Mouse (Mus musculus) retina, postnatal 1 day (tissue): Measurements from ENCODE around the gene Tesk2.
"Not testable (repeated sequence)": the region's sequence is repeated elsewhere in the genome, so short reads cannot be mapped to it uniquely, and the experiment has no call there.

Source experiments
- DNase-seq: peaks from one replicate; pipeline ENCODE4 v3.0.0-alpha.2; 2012

The Tesk2 gene

GRCm38 (mm10) chr4:116794273-116794672 lies 73.5 kb downstream of the Tesk2 start:
- DNase-seq, result peak; percentile 20

- no peak for DNase-seq
Observed at GRCm38 (mm10) chr4:116796442-116797110, 75.8 kb downstream of the Tesk2 start.

GRCm38 (mm10) chr4:116799901-116800300 lies 79.2 kb downstream of the Tesk2 start:
- peak; percentile 61 for DNase-seq

DNA sequence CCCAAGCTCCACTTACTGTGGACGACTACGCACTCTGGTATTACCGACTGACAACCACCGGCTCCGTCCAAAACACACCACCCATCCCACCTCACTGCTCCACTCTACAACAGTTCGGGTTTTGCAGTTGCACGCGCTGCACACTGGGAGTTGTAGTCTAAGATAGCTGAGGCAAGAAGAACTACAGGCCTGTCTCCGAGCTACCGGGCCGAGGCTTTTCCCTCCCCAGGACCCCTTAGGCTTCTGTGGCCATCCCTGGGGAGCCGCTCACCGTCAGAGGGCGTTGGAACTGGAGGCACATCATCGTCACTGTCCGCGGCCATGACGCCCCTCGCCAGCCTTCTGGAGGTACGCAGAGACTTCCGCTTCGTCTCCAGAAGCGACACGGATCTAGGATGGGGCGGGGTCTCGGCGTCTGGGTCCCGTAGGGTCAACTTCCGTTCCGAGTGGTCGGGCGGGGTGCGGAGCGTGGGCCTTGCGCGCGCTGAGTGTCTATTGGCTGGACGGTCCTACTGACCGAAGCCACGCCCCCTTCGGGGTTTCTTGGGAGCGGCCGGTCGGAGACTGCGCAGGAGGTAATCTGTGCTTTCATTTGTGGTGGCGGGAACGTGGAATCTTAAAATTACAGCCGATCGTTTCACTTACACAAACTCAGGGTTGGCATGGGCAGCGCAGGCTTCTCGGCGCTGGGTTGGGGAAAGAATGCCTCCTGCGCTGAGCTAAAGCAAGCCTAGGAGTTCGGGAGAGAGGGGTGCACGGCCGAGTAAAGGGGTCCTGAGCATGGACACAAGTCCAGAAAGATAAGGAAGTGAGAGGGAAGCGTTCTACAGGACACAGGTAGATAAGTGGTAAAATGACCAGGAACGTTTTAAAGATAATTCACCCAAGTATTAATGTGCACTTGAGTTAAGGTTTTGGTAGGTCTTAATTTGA lies 86.7 kb downstream of the Tesk2 start, which contains the start of the genes Toe1 and Mutyh:
Gene Toe1, minus strand, starts transcription at position 444 of the 933 bp plus-strand sequence.
Gene Mutyh, plus strand, starts transcription at position 527 of the 933 bp plus-strand sequence.
- peak; percentile 99 for DNase-seq

GRCm38 (mm10) chr4:116811012-116811411 lies 90.3 kb downstream of the Tesk2 start:
- no peak for DNase-seq

DNA sequence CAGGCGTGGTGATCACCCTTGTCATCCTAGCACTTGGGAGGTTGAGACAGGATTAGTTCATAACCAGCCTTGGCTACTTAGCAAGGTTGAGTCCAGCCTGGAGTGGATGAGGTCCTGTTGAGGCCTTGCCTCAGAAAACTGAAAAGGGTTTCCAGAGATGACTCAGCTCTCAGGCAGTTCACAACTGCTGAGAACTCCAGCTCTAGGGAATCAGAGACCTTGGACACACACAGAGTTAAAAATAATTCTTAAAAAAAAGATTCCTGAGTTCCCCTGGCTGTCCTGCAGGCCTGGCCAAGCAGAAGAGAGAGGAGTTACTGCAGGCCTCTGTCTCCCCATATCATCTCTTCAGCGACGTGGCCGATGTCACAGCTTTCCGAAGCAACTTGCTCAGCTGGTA lies 94.5 kb downstream of the Tesk2 start:
- no peak for DNase-seq

- DNase-seq, result no peak
Observed at GRCm38 (mm10) chr4:116817486-116817885, 96.7 kb downstream of the Tesk2 start.

DNA sequence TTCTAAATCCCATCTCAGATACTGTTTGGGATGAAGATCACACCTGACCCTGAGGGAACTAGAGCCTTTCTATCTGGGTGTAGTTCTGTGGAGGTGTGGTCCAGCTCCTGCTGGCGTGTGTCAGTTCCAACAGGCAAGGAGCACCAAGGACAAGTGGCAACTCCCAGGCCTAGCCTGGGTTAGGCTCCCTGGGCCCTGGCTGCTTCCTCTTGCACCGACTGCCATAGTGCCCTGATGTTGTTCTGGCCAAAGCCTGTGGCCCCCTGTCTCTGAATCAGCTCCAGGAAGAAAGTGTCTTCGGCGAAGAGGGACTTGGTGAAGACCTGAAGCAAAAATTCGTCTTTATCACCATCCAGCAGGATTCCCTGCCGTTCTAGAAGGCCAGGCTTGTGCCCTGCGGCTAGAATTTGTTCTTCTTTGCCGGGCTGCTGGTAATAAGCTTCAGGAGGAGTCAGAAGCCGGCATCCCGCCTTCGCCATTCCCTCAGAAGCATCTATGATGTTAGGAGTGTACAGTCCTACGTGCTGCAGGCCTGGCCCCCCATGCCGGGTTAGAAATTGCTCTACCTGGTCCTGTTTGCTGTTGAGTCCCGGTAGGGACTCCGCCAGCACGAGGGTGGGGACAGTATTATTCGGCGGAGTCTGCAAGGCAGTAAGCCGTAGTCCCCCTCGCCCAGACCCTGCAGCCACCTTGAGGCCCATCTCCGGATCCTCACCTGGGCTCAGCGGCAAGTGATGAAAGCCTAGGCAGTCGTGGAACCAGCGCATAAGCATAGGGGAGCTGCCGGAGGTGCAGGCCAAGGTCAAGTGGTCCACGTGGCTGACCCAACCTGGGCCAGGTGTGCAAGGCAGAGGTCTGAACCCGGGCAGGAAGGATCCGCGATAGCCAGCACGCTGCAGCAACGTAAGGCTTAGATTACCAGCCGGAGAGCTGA lies 99.5 kb downstream of the Tesk2 start:
- DNase-seq, result no peak

DNA sequence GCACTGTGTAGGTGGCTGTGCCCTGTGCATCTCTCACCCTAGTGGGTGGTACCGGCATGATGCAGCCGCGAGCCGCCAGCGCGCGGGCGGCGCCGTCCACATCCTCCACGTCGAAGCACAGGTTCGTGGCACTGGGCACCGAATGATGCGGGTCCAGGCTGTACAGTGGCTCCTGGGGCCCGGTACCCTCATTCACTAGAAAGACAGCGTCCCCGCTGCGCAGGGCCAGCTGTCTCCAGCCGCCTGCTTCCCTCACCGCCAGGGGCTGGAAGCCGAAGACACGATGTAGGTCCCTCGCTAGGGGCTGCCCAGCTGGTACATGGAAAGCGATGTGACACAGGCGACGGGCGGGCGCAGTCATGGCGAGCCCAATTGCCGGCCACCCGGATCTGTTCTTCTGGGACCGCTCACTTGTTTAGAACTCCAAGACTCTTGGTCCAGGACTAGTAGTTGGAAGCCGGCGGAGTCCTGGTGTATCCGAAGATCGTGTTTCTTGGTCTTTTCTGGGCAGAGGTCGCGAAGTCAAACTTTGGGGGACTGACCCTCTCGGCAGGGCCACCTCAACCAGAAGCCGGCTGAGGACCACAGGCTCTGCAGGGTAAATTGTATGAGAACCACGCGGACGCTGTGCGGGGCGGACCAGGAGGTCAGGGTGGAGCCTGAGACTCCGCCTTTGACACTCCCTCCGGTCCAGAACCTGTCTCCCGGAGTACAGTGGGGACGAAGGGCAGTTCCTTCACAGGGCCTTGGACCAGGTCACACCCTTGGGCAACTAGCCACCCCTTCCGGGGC lies 100.3 kb downstream of the Tesk2 start:
- peak; percentile 82 for DNase-seq

- DNase-seq, result no peak
Observed at GRCm38 (mm10) chr4:116821694-116822016, 100.9 kb downstream of the Tesk2 start, which contains the start of gene Hpdl. TSS of gene Hpdl (minus strand) at chr4:116821707.

DNA sequence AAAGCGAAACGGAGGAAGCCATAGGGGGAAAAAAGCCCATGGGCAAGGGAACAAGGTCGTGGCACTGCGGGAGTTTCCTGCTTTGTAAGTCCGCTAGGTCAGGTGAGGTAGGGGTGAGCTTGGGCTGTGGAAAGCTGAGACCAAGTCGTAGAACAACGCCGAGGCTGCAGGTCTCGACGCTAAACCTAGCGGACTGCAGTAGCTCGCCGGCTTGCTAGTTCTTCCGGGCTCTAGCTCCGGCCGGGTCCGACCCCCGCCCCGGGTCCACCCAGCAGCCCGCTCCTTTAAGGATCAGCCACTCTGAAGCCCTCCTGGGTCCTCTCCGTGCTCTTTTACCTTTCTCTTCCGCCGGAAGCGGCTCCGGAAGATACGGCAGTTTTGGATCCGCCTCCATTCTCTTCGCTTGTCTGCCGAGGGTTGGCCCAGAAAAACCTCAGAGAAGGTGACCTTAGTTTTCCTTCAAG lies 103.8 kb downstream of the Tesk2 start:
- peak; percentile 86 for DNase-seq

DNA sequence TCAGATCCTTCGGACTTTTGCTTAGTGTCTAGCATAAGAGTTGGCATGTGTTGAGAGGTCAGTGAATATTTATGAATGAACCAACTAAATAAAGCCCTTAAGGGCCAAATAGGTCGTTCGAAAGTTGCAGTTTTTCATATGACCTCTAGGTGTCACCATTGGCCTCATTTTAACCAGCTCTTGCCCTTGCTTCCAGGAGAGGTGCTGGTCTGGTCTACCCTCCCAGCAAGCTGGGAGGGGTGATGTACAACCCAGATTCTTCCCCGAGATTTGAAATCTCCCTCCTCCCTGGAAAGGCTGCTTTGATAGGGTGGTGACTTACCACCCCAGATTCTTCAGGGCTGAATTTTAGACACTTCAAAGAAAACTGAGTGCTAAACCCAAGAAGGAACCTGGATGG lies 107.1 kb downstream of the Tesk2 start:
- DNase-seq, result peak; percentile 91

- peak; percentile 28 for DNase-seq
Observed at GRCm38 (mm10) chr4:116829364-116830069, 108.8 kb downstream of the Tesk2 start.

DNA sequence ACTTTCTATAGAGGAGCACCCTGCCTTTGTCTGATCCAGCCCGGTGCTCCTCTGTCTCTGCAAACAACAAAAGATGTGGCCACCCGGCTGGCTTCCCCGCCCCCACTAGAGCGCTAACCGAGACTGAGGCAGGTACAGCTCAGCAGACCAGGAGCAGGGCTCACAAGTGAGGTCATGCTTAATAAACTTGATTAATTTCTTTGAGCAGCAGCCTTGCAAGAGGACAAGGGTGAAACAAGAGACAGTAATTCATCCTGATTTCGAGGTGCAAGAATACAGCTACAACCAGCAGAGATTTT lies 109.3 kb downstream of the Tesk2 start:
- DNase-seq, result peak; percentile 64

GRCm38 (mm10) chr4:116838999-116839398 lies 118.3 kb downstream of the Tesk2 start:
- peak; percentile 24 for DNase-seq

DNA sequence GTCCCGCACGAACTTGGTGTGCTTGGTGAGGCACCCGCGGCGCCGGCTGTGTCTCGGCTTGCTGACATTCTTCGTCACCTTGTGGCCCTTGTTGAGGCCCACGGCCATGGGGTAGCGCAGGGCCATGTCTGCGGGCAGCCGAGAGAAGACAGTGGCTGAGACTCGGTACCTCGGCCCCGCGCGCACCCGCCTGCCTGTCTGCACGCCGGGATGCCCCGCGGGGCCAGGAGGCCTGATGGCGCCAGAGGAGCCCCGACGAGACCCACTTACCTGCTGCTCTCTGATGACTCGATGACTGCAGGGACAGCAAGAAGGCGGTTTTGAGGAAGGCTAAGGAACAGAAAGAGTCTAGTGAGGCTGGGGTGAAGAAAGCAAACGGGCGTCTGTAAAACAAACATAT lies 119.3 kb downstream of the Tesk2 start:
- not testable (repeated sequence) for DNase-seq

- no peak for DNase-seq
Observed at GRCm38 (mm10) chr4:116840841-116841240, 120.1 kb downstream of the Tesk2 start.

DNA sequence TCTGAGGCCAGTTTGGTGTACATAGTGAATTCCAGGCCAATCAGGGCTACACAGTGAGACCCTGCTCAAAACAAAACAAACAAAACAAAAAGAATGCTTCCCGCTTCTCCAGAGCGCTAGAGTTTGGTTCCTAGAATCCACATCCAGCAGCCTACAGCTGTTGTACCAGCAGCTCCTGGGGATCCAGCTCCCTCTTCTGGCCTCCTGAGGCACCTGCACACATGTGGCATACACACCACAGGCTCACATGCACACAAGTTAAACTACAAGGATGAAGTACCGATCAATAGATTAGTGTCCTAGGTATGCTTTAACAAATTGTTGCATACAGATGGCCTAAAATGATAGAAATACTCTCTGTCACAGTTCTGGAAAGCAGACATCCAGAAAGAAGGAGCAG lies 123.6 kb downstream of the Tesk2 start:
- DNase-seq, result no peak

GRCm38 (mm10) chr4:116849901-116850300 lies 129.2 kb downstream of the Tesk2 start:
- DNase-seq, result peak; percentile 57

DNA sequence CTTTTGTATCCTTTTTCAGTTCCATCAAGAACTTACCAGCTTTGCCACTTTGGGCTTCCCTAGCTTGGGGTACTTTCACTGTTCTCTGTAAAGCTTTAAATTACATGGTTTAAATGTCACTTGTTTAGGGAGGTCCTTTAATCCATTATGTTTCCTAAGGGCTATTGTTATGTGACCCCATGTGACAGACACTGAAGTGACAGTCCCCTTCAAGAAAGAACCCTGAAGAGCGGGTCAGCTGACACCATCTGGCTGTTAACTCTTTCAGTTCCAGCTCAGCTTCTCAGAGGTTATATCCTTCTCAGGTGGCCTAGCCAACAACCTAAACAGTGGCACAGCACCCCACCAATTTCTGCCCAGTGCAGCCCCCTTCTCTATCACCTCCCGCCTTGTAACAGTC lies 133.5 kb downstream of the Tesk2 start:
- DNase-seq, result peak; percentile 61
